ENCODE assay signal across 25 mouse cellular contexts in genomic region chr14:75314484-75314883, GRCm38 (mm10). TPM values are rescaled to one million over a fixed set of nuclear protein-coding genes. Genes with fewer than 3 reads are reported as not detected.
DNase-seq lines count a peak whose midpoint lies in the region; ATAC-seq and TF ChIP-seq lines count a peak whose summit lies in the region.
"Had no signal": no experiment of that assay in that cellular context is flagged by ENCODE, and none has a peak within 500 bp of the region (broad histone marks: within the 10 kb centered on the region; RNA-seq: fewer than 3 reads in every experiment).

No protein-coding gene starts in this region.

- no peak for TF ChIP-seq POLR2A in brain, embryonic 14.5 days (IDR thresholded peaks at IDR 0.05; ENCODE audit: borderline replicate concordance, extremely low read depth, insufficient read depth, insufficient read length, poor library complexity, severe bottlenecking)
- no peak for TF ChIP-seq POLR2A in kidney, adult 2 months (IDR thresholded peaks at IDR 0.05; ENCODE audit: low read depth, low read length)

- peaks cover 2% of the 10 kb centered on the region; the same call in 1 of the 2 replicates for H3K36me3 ChIP-seq in forebrain, embryonic 16.5 days (ENCODE audit: control insufficient read depth, insufficient read depth)
- peaks cover 8% of the 10 kb centered on the region; the same call in 1 of the 2 replicates for H3K36me3 ChIP-seq in forebrain, embryonic 13.5 days (ENCODE audit: poor library complexity, severe bottlenecking)
- no peaks in the 10 kb centered on the region; the same call in 1 of the 2 replicates for H3K36me3 ChIP-seq in kidney, adult 2 months (ENCODE audit: control insufficient read depth, insufficient read depth, low read length)
- H3K36me3 ChIP-seq: heart, embryonic 10.5 days had no signal

- H3K4me2 ChIP-seq in forebrain, embryonic 16.5 days (ENCODE audit: low read length) = no peak overlapping the region
- no peak overlapping the region for H3K4me2 ChIP-seq in forebrain, embryonic 13.5 days
- H3K4me2 ChIP-seq: heart, embryonic 13.5 days; hindbrain, embryonic 14.5 days had no signal

- no peak overlapping the region for H3K9ac ChIP-seq in forebrain, embryonic 16.5 days (replicated peaks; ENCODE audit: low read depth, low read length)
- H3K9ac ChIP-seq in forebrain, embryonic 13.5 days = no peak overlapping the region
- H3K9ac ChIP-seq: heart, embryonic 13.5 days; hindbrain, embryonic 14.5 days had no signal

- H3K27ac ChIP-seq in forebrain, embryonic 16.5 days (ENCODE audit: low read length) = 0 out of 2 replicates have a peak overlapping the region, but pooled peaks have one; percentile 56
- H3K27ac ChIP-seq in forebrain, embryonic 13.5 days = no peak overlapping the region
- no peak overlapping the region for H3K27ac ChIP-seq in kidney, adult 2 months (ENCODE audit: insufficient read depth, low read depth, low read length)
- H3K27ac ChIP-seq: heart, adult 2 months; heart, embryonic 10.5 days; heart, embryonic 13.5 days; hindbrain, embryonic 14.5 days; hindbrain, postnatal 0 days had no signal

- no peaks in the 10 kb centered on the region for H3K9me3 ChIP-seq in forebrain, embryonic 16.5 days (ENCODE audit: control insufficient read depth, low read length)
- H3K9me3 ChIP-seq in forebrain, embryonic 13.5 days (replicated peaks) = no peaks in the 10 kb centered on the region
- H3K9me3 ChIP-seq: heart, embryonic 10.5 days; heart, embryonic 13.5 days had no signal

- no peak overlapping the region for H3K4me3 ChIP-seq in forebrain, embryonic 16.5 days (replicated peaks; ENCODE audit: low read length)
- no peak overlapping the region for H3K4me3 ChIP-seq in forebrain, embryonic 13.5 days
- H3K4me3 ChIP-seq in kidney, adult 2 months (ENCODE audit: insufficient read depth, low read depth, low read length) = no peak overlapping the region
- H3K4me3 ChIP-seq: heart, adult 2 months; heart, embryonic 10.5 days; heart, embryonic 13.5 days had no signal

- peaks cover 3% of the 10 kb centered on the region; the same call in 1 of the 2 replicates for H3K4me1 ChIP-seq in forebrain, embryonic 16.5 days (replicated peaks; ENCODE audit: control insufficient read depth, insufficient read depth, low read length)
- no peaks in the 10 kb centered on the region for H3K4me1 ChIP-seq in forebrain, embryonic 13.5 days
- H3K4me1 ChIP-seq in kidney, adult 2 months (ENCODE audit: control insufficient read depth, insufficient read depth, low read length) = peaks cover 2% of the 10 kb centered on the region; the same call in 1 of the 2 replicates
- H3K4me1 ChIP-seq: heart, embryonic 10.5 days; heart, embryonic 13.5 days had no signal

- H3K27me3 ChIP-seq in forebrain, embryonic 16.5 days (replicated peaks; ENCODE audit: control insufficient read depth, insufficient read depth, low read length) = no peaks in the 10 kb centered on the region
- H3K27me3 ChIP-seq in forebrain, embryonic 13.5 days = no peaks in the 10 kb centered on the region
- H3K27me3 ChIP-seq in kidney, adult 2 months (replicated peaks; ENCODE audit: control insufficient read depth, insufficient read depth, low read length) = no peaks in the 10 kb centered on the region
- H3K27me3 ChIP-seq: heart, embryonic 13.5 days had no signal

- peak; percentile 58 for ATAC-seq in forebrain, embryonic 16.5 days
- no peak for ATAC-seq in forebrain, embryonic 13.5 days
- ATAC-seq: activated CD4-positive, CD25-positive, alpha-beta regulatory T cell, adult 4 months; CD4-positive, CD25-positive, alpha-beta regulatory T cell, adult 4 months; hindbrain, postnatal 0 days; inflammation-experienced regulatory T-cells, adult 6 months; intestine, embryonic 16.5 days had no signal

- no peak for TF ChIP-seq CTCF in brain, embryonic 14.5 days (IDR thresholded peaks at IDR 0.05; ENCODE audit: borderline replicate concordance, extremely low read depth, insufficient read depth, insufficient read length)
- no peak for TF ChIP-seq CTCF in kidney, adult 2 months (conservative IDR thresholded peaks at IDR 0.05; ENCODE audit: insufficient read depth, insufficient read length, low read depth, low read length)

- WGBS in forebrain, embryonic 16.5 days = 32% methylated on average over 2 of the region's 2 CpGs
- WGBS in forebrain, embryonic 13.5 days = 65% methylated on average over 2 of the region's 2 CpGs
- 84% methylated on average over 2 of the region's 2 CpGs for WGBS in kidney, adult 2 months

- DNase-seq in brain, adult 2 months (ENCODE audit: low read depth, low spot score) = peak; percentile 6
- peak; percentile 48 for DNase-seq in brain, embryonic 14.5 days (ENCODE audit: low read depth)
- DNase-seq in retina, postnatal 7 days (ENCODE audit: low read depth, low spot score) = peak; percentile 24
- DNase-seq in kidney, adult 2 months = no peak
- DNase-seq: adrenal gland, adult 8-10 months; adrenal gland, postnatal 25 days; cerebellum, adult 11-12 months; cerebellum, adult 8-10 months; cerebellum, postnatal 10 days; gastrocnemius, postnatal 10 days; gastrocnemius, postnatal 36 days; heart, adult 2 months; heart, postnatal 14 days; heart, postnatal 4 days; kidney, adult 8-10 months had no signal

RNA-seq across cellular contexts. Expression of gene Zc3h13, which starts 30.3 kb away (rescaled TPM):
- polyA plus RNA-seq in forebrain, embryonic 16.5 days (2015; fragmentation: Nextera tagmentation; extraction: Ambion mirVana) = 53.4 and 54.7 TPM in 2 replicates
- polyA plus RNA-seq in forebrain, embryonic 13.5 days (2015; fragmentation: Nextera tagmentation; extraction: Ambion mirVana) = 51.5 and 52.0 TPM in 2 replicates
- polyA plus RNA-seq in brain, embryonic 14.5 days (2012; rRNA removed) = 21.0 and 32.0 TPM in 2 replicates
- 6.4 and 7.0 TPM in 2 replicates for polyA plus RNA-seq in kidney, adult 2 months (2012; rRNA removed)
